Mouse (Mus musculus): ENCODE data around the gene Prpf40a. TPM values are rescaled to one million over a fixed set of nuclear protein-coding genes. Genes with fewer than 3 reads are reported as not detected.

Gene Prpf40a
- polyA plus RNA-seq, 1 experiment, result 83.0 TPM

DNA sequence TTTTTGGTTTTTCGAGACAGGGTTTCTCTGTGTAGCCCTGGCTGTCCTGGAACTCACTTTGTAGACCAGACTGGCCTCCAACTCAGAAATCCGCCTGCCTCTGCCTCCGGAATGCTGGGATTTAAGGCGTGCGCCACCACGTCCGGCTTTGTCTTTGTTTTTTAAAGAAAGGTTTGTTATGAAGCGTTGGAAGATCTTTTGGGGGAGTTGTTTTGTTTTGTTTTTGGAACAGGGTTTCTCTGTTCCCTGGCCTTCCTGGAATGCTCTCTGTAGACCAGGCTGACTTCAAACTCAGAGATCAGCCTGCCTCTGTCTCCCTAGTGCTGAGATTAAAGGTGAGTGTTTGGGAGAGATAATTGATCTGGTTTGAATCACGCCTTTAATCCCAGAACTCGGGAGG, 5.3 kb upstream of the Prpf40a start:
- TF ChIP-seq POLR2A (IDR thresholded peaks at IDR 0.05; ENCODE audit: borderline replicate concordance, control insufficient read depth, low read depth, low read length) (no peak), CTCF (IDR thresholded peaks at IDR 0.05; ENCODE audit: control insufficient read depth, insufficient read depth, low read length) (no peak)
- H3K27ac ChIP-seq (ENCODE audit: control insufficient read depth, insufficient read depth, low read depth, low read length, poor library complexity), result no peak overlapping the region
- H3K4me1 ChIP-seq (ENCODE audit: control insufficient read depth, insufficient read depth, low read length), result no peaks in the 10 kb centered on the region
- WGBS, result 89% methylated on average over 10 of the region's 10 CpGs
- no peak overlapping the region for H3K4me3 ChIP-seq (replicated peaks; ENCODE audit: control insufficient read depth, low read depth, low read length)

- Histone ChIP-seq H3K27ac (ENCODE audit: control insufficient read depth, insufficient read depth, low read depth, low read length, poor library complexity) (peak overlapping the region; percentile 100), H3K4me1 (ENCODE audit: control insufficient read depth, insufficient read depth, low read length) (peaks cover 2% of the 10 kb centered on the region), H3K4me3 (replicated peaks; ENCODE audit: control insufficient read depth, low read depth, low read length) (peak overlapping the region; percentile 94)
- TF ChIP-seq POLR2A (IDR thresholded peaks at IDR 0.05; ENCODE audit: borderline replicate concordance, control insufficient read depth, low read depth, low read length), result no peak
- TF ChIP-seq CTCF (IDR thresholded peaks at IDR 0.05; ENCODE audit: control insufficient read depth, insufficient read depth, low read length), result no peak
- WGBS, result 1% methylated on average over 20 of the region's 20 CpGs
Observed at GRCm38 (mm10) chr2:53192386-53192785, 1.3 kb upstream of the Prpf40a start.

- no peak for TF ChIP-seq CTCF (IDR thresholded peaks at IDR 0.05; ENCODE audit: control insufficient read depth, insufficient read depth, low read length)
- TF ChIP-seq POLR2A (IDR thresholded peaks at IDR 0.05; ENCODE audit: borderline replicate concordance, control insufficient read depth, low read depth, low read length), result peak; percentile 63; the same call in 1 of the 2 replicates
- peaks cover 2% of the 10 kb centered on the region for H3K4me1 ChIP-seq (ENCODE audit: control insufficient read depth, insufficient read depth, low read length)
- H3K27ac ChIP-seq (ENCODE audit: control insufficient read depth, insufficient read depth, low read depth, low read length, poor library complexity), result peak within 1 kb of the TSS; percentile 100
- H3K4me3 ChIP-seq (replicated peaks; ENCODE audit: control insufficient read depth, low read depth, low read length), result peak within 1 kb of the TSS; percentile 94
- WGBS, result under 1% methylated on average over 78 of the region's 82 CpGs
Observed at GRCm38 (mm10) chr2:53191523-53192220, 588 bp upstream of the Prpf40a start, which contains the start of gene Arl6ip6. Gene Arl6ip6 (plus strand): TSS chr2:53191726.

- TF ChIP-seq POLR2A (IDR thresholded peaks at IDR 0.05; ENCODE audit: borderline replicate concordance, control insufficient read depth, low read depth, low read length), result no peak
- no peak for TF ChIP-seq CTCF (IDR thresholded peaks at IDR 0.05; ENCODE audit: control insufficient read depth, insufficient read depth, low read length)
- Histone ChIP-seq H3K4me3 (replicated peaks; ENCODE audit: control insufficient read depth, low read depth, low read length) (peak overlapping the region; percentile 56), H3K4me1 (ENCODE audit: control insufficient read depth, insufficient read depth, low read length) (peaks cover 2% of the 10 kb centered on the region), H3K27ac (ENCODE audit: control insufficient read depth, insufficient read depth, low read depth, low read length, poor library complexity) (no peak overlapping the region)
- WGBS, result 76% methylated on average over 3 of the region's 3 CpGs
Observed at GRCm38 (mm10) chr2:53189811-53190210, 1.3 kb downstream of the Prpf40a start.

- no peak overlapping the region for H3K27ac ChIP-seq (ENCODE audit: control insufficient read depth, insufficient read depth, low read depth, low read length, poor library complexity)
- TF ChIP-seq CTCF (IDR thresholded peaks at IDR 0.05; ENCODE audit: control insufficient read depth, insufficient read depth, low read length) (no peak), POLR2A (IDR thresholded peaks at IDR 0.05; ENCODE audit: borderline replicate concordance, control insufficient read depth, low read depth, low read length) (no peak)
- H3K4me1 ChIP-seq (ENCODE audit: control insufficient read depth, insufficient read depth, low read length), result no peaks in the 10 kb centered on the region
- H3K4me3 ChIP-seq (replicated peaks; ENCODE audit: control insufficient read depth, low read depth, low read length), result no peak overlapping the region
Observed at GRCm38 (mm10) chr2:53179876-53180275, 11.2 kb downstream of the Prpf40a start.

DNA sequence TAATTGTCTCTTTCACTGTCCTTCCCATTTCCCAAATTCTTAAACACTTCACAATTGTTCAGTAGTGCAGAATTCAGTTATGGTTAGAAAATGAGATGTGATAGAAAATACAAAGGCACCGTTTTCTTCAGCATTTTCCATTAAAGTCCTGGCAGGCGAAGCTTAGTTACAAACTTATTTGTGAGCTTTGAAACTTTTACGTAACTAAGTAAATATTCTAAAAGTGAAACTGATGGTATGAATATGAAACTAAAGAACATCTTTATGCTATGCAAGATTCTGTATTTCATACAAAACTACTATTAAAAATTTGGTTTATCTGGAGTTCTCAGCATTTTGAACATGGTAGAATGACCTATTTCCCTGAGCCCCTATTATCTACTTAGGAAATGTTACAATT, 12.1 kb downstream of the Prpf40a start:
- WGBS, result 87% methylated on average over 3 of the region's 3 CpGs
- H3K4me3 ChIP-seq (replicated peaks; ENCODE audit: control insufficient read depth, low read depth, low read length), result no peak overlapping the region
- TF ChIP-seq CTCF (IDR thresholded peaks at IDR 0.05; ENCODE audit: control insufficient read depth, insufficient read depth, low read length), result no peak
- TF ChIP-seq POLR2A (IDR thresholded peaks at IDR 0.05; ENCODE audit: borderline replicate concordance, control insufficient read depth, low read depth, low read length), result no peak
- no peak overlapping the region for H3K27ac ChIP-seq (ENCODE audit: control insufficient read depth, insufficient read depth, low read depth, low read length, poor library complexity)
- H3K4me1 ChIP-seq (ENCODE audit: control insufficient read depth, insufficient read depth, low read length), result no peaks in the 10 kb centered on the region

- H3K4me1 ChIP-seq (ENCODE audit: control insufficient read depth, insufficient read depth, low read length), result no peaks in the 10 kb centered on the region
- no peak for TF ChIP-seq CTCF (IDR thresholded peaks at IDR 0.05; ENCODE audit: control insufficient read depth, insufficient read depth, low read length)
- no peak for TF ChIP-seq POLR2A (IDR thresholded peaks at IDR 0.05; ENCODE audit: borderline replicate concordance, control insufficient read depth, low read depth, low read length)
- H3K27ac ChIP-seq (ENCODE audit: control insufficient read depth, insufficient read depth, low read depth, low read length, poor library complexity), result no peak overlapping the region
- H3K4me3 ChIP-seq (replicated peaks; ENCODE audit: control insufficient read depth, low read depth, low read length), result no peak overlapping the region
Observed at GRCm38 (mm10) chr2:53173966-53174365, 17.1 kb downstream of the Prpf40a start.

- H3K4me1 ChIP-seq (ENCODE audit: control insufficient read depth, insufficient read depth, low read length), result no peaks in the 10 kb centered on the region
- TF ChIP-seq POLR2A (IDR thresholded peaks at IDR 0.05; ENCODE audit: borderline replicate concordance, control insufficient read depth, low read depth, low read length), result no peak
- no peak for TF ChIP-seq CTCF (IDR thresholded peaks at IDR 0.05; ENCODE audit: control insufficient read depth, insufficient read depth, low read length)
- no peak overlapping the region for H3K4me3 ChIP-seq (replicated peaks; ENCODE audit: control insufficient read depth, low read depth, low read length)
- H3K27ac ChIP-seq (ENCODE audit: control insufficient read depth, insufficient read depth, low read depth, low read length, poor library complexity), result no peak overlapping the region
Observed at GRCm38 (mm10) chr2:53146852-53147251, 44.2 kb downstream of the Prpf40a start.

GRCm38 (mm10) chr2:53131567-53131966, 59.5 kb downstream of the Prpf40a start:
- Histone ChIP-seq H3K4me3 (replicated peaks; ENCODE audit: control insufficient read depth, low read depth, low read length) (no peak overlapping the region), H3K4me1 (ENCODE audit: control insufficient read depth, insufficient read depth, low read length) (no peaks in the 10 kb centered on the region), H3K27ac (ENCODE audit: control insufficient read depth, insufficient read depth, low read depth, low read length, poor library complexity) (no peak overlapping the region)
- WGBS, result 91% methylated on average over 9 of the region's 9 CpGs
- no peak for TF ChIP-seq POLR2A (IDR thresholded peaks at IDR 0.05; ENCODE audit: borderline replicate concordance, control insufficient read depth, low read depth, low read length)
- TF ChIP-seq CTCF (IDR thresholded peaks at IDR 0.05; ENCODE audit: control insufficient read depth, insufficient read depth, low read length), result no peak

All from bone marrow, adult 2 months (tissue).